Mouse (Mus musculus): ENCODE data around the gene Sprr2i.

Sprr2i gene

DNA sequence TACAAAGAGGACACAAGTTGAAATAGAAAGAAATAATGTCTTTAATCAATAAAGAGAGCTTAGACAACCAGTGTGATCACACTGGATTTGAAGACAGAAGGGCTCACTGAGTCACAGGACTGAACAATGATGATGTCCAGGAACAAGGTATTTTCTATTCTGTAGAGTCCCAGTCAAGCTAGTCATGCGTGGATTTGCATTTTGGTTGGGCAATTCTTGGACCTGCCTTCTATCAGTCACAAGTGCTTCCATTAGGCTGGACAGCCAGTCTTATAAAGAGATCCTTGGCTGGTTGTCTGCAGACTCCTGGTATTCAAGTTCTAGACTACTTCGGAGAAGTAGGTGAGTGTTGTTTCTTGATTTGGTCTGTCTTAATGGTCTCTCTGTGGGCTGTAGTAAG is at the start of gene Sprr2i:
Sprr2i (plus strand) TSS at position 301 of the 400 bp plus-strand sequence.
- DNase-seq (ENCODE audit: low spot score), result no peak

DNA sequence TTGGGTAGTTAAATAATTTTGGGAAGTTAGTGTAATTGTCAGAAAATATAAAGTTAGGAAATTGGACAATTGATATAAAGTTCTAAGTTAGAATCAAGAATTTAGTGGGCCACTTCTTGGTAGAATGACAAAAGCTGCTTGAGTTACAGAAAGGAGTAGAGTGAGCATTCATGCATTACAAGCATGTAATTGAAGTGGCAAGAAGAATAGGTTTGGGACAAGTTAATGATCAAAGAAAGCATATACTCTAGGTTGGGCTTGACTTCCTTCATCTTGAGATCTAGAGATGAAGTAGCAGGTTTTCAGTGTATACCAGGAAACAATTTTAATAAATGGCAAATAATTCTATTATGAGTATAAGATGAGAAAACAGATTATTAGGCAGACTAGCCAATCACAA is 46.2 kb upstream of the Sprr2i start:
- no peak for DNase-seq (ENCODE audit: low spot score)

DNA sequence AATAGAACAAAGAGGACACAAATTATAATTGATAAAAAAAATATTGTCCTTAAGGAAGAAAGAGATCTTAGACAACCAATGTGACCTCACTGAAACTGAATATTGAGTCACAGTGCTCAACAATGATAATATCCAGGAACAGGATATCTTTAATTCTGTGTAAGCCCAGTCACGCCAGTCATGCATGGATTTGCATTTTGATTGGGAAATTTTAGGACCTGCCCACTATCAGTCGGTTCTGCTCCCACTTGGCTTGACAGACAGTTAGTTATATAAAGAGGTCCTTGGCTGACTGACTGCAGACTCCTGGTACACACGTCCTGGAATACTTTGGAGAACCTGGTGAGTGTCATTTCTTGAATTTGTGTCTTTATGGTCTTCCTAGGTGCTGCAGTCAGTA is 42.9 kb upstream of the Sprr2i start, which contains the start of gene Sprr2f:
Sprr2f (plus strand) TSS at position 301 of the 400 bp plus-strand sequence.
- DNase-seq (ENCODE audit: low spot score), result no peak

DNA sequence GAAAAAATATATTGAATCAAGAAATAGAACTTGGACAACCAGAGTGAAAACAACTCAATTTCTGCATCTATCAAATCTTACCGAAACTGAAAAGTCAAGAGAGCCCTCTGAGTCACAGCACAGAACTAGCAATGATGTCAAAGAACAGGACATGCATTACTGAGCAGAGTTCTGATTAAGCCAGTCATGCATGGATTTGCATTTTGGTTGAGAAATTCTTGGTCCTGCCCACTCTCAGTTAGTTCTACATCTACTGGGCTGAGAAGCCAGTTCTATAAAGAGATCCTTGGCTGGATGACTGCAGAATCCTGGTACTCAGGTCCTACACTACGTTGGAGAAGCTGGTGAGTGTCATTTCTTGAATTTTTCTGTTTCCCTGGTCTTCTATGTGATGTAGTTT is 34.2 kb upstream of the Sprr2i start:
- no peak for DNase-seq (ENCODE audit: low spot score)

DNA sequence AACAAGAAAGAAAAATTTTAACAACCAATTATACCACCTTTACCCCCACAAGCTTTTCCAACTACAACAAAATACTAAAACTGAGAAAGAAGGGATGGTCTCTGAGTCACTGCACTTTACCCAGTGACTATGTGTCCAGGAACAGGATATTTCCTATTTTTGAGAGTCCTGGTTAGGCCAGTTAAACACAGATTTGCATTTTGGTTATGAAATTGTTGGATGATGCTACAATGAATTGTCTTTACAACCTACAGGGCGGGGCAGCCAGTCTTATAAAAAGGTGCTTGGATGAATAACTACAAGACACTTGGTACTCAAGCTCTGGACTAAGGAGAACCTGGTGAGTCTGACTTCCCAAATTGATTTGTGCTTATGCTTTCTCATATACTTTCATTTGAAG is 22.4 kb upstream of the Sprr2i start, which contains the start of gene Sprr2h:
Sprr2h (plus strand) TSS at position 301 of the 400 bp plus-strand sequence.
- DNase-seq (ENCODE audit: low spot score), result no peak

DNA sequence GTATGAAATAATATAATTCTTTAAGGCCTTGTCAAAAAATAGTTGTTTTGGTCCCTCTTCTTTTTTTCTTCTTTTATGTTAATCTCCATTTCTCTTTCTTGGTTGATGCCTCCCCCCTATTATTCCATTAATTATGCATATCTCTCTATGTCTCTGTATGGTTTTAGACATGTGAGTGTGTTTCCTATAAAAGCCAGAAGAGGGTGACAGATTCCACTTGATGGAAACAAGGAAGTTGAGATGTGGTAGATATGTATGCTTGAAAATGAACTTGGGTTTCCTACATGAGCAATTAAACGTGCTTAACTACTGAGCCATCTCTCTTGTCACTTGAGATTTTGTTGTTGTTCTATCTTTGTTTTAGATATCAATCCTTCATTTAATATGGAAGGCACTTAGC is 13.5 kb upstream of the Sprr2i start:
- no peak for DNase-seq (ENCODE audit: low spot score)

DNA sequence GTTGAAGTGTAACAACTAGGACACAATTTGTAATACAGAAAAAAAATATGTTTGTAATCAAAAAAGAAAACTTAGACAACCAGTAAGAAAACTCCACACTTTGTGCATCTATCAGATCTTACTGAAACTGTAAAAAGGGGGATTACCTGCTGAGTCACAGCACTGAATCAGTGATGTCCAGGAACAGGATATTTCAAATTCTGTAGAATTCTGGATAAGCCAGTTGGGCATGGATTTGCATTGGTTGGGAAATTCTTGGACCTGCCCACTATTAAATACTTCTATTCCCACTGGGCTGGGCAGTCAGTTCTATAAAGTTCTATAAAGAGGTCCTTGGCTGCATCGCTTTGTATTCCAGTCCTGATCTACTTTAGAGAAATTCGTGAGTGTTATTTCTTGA is 10.0 kb downstream of the Sprr2i start, which contains the start of gene Sprr2j-ps:
Sprr2j-ps (plus strand) TSS at position 301 of the 400 bp plus-strand sequence.
- DNase-seq (ENCODE audit: low spot score), result no peak

DNA sequence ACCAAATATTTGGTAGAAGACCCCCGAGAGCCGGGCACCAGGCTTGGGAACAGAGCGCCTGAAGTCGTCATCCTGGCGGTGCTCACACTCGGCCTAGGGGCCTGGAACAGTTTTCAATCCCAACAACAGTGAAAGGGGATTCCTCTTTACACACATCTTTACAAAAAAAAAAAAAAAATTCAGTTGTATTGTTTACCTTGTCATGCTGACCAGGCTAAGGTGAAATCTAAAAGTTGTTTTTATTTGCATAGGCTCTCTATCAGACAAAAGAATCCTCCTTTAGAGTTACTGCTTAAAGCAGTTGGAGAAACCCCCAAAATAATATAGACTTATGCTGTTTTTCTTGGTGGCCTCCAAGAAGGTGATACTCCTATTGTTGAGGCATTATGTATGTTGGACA is 21.5 kb downstream of the Sprr2i start, which contains the start of gene Gm9774:
Gm9774 (minus strand) TSS at position 101 of the 400 bp plus-strand sequence.
- DNase-seq (ENCODE audit: low spot score), result no peak

DNA sequence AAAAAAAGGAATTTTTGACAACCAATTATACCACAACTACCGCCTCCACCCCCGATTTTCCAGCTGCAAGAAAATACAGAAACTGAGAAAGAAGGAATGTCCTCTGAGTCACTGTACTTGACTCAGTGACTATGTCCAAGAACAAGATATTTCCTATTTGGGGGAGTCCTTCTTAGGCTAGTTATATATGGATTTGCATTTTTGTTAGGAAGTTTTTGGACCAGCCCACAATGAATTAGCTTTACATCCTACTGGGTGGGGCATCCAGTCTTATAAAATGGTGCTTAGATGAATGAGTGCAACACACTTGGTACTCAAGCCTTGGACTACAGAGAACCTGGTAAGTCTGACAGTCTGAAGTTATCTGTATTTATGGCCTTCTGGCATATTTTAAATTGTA is 24.5 kb downstream of the Sprr2i start, which contains the start of gene Sprr2k:
Sprr2k (plus strand) TSS at position 301 of the 400 bp plus-strand sequence.
- no peak for DNase-seq (ENCODE audit: low spot score)

DNA sequence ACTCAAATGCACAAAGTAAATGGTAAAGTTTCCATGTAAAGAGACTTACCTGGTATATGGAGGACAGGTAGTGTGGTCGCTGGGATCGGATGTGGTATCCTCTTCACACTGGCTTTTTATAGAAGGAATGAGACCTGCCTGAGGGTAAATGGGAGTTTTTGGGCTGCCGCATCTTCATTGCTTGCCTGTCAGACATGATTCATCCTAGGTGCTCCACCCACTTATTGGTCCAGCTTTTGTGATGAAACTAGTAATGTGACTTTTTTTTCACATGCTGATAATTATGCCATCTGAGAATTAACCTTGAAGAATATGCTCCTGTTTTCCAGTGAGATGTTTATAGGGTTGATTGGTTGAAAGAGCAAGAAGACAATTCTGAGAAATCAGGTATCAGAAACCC is 30.9 kb downstream of the Sprr2i start, which contains the start of gene Sprr1b:
Sprr1b (minus strand) TSS at position 101 of the 400 bp plus-strand sequence.
- DNase-seq (ENCODE audit: low spot score), result no peak

DNA sequence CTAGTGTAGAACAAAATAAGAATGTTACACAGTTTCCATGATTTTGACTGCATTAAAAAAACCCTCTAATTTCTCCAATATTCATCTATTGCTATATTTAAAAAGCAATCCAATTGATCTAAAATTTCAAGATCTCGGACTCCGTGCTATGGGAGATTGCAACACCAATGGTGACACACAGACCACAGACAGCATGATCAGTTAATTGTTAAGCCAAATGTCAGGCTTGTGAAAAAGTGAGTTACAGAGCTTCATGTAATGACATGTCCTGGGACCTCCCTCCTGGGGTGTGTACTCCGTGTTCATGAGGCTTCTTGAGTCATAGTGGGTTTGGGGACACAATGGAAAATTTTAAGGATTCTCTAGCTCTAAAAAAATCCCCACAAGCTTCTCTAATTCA is 32.4 kb downstream of the Sprr2i start:
- no peak for DNase-seq (ENCODE audit: low spot score)

DNA sequence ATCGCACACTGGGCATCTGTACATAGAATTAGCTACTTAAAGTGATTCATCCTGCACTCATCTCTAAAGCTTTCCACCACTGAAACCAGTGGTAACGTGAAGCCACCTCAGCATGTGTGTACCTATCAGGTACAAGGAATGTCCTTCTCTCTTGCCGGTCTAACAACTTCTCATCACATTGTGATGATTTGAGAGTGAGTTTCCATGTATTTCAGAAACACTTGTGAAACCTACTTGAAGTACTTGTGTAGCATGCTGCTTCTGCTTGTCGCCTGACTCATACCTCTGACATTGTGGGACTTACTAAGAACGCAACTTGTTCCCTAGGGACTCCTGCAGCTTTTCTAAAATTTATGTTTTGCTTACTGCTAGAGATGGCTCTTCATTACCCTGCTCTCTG is 47.4 kb downstream of the Sprr2i start:
- DNase-seq (ENCODE audit: low spot score), result no peak

DNA sequence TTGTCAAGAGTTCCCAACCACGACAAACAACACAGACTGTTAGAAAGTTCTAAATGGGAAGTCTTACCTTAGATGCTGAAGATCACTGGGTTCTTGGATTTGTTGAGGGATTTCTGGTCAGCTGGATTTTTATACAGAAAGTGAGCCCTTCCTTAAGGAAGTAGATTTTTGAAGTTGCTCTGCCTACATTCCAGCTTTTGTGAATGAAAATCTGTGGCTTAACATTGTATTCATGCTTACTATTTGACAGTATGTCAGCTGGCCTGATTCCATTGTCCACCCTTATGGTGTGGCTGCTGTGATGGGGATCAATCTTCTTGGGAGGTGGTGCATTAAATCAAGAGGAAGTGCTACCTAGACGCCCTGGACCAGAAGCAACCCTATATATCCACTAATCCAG is 50.8 kb downstream of the Sprr2i start, which contains the start of gene Sprr3:
Sprr3 (minus strand) TSS at position 101 of the 400 bp plus-strand sequence.
- DNase-seq (ENCODE audit: low spot score), result no peak

All from left cerebral cortex, adult 11 months (tissue).